Mouse (Mus musculus) embryonic fibroblast, embryonic 13.5 days (primary cell): ENCODE data around the gene Ano6.

ENCODE experiments used
- CTCF ChIP-seq: IDR thresholded peaks from 2 replicates; pipeline ENCODE4 v1.5.1; 2011; ENCODE audit warnings: mild to moderate bottlenecking, control low read depth, low read length, moderate library complexity, borderline replicate concordance; ENCODE audit not compliant: insufficient read depth
- POLR2A ChIP-seq: IDR thresholded peaks from 2 replicates; pipeline ENCODE4 v1.6.1; 2011; ENCODE audit warnings: low read depth, mild to moderate bottlenecking, control low read depth, low read length, moderate library complexity

DNA sequence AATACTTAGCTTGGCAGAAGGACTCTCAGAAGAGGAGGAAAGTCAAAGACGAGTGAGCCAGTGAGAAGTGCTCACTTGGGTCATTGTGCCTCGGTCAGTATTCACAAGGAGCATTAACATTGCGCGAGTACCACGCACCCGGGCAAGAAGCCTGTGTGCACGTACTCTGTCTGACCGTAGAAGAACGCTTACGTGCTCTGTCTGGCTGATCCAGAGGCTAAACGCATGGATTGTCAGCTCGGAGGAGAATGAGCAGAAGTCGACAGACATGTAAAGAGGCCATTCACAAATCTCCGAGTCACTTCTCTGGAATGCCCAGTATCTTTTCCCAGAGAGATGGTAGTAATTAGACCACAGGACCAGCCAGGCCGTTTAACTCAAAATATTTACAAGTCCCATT is 81.0 kb downstream of the Ano6 start:
- TF ChIP-seq POLR2A = no peak
- TF ChIP-seq CTCF = no peak
